Mouse (Mus musculus) embryo, embryonic 10.5 days (tissue): ENCODE measurements around the gene H2al1a.
"Not testable (repeated sequence)": the region's sequence is repeated elsewhere in the genome, so short reads cannot be mapped to it uniquely, and the experiment has no call there.

Experiments used
- DNase-seq: peaks from one replicate; pipeline ENCODE4 v3.0.0-alpha.2; 2015; ENCODE audit warnings: low spot score

The H2al1a gene

GRCm38 (mm10) chrX:11298957-11299356 lies at the start of gene H2al1a:
Gene H2al1a, plus strand, starts transcription at chrX:11299257.
- DNase-seq = not testable (repeated sequence)

- DNase-seq = peak; percentile 18
These were observed 48.9 kb upstream of the H2al1a start for GRCm38 (mm10) chrX:11250155-11250554.

GRCm38 (mm10) chrX:11254062-11254461 lies 45.0 kb upstream of the H2al1a start:
- DNase-seq = no peak

- DNase-seq = peak; percentile 43
These were observed 44.4 kb upstream of the H2al1a start for GRCm38 (mm10) chrX:11254521-11255207.

GRCm38 (mm10) chrX:11255564-11256360 lies 43.3 kb upstream of the H2al1a start:
- DNase-seq = peak; percentile 36

GRCm38 (mm10) chrX:11264918-11265317 lies 34.1 kb upstream of the H2al1a start:
- DNase-seq = no peak

GRCm38 (mm10) chrX:11267791-11268190 lies 31.3 kb upstream of the H2al1a start:
- DNase-seq = no peak

GRCm38 (mm10) chrX:11269074-11269473 lies 30.0 kb upstream of the H2al1a start:
- DNase-seq = no peak

- no peak for DNase-seq
These were observed 25.9 kb upstream of the H2al1a start for GRCm38 (mm10) chrX:11273190-11273589.

- DNase-seq = no peak
These were observed 22.0 kb upstream of the H2al1a start for GRCm38 (mm10) chrX:11277083-11277482.

GRCm38 (mm10) chrX:11280741-11281140 lies 18.3 kb upstream of the H2al1a start:
- DNase-seq = no peak

GRCm38 (mm10) chrX:11288306-11288882 lies 10.7 kb upstream of the H2al1a start:
- DNase-seq = no peak

GRCm38 (mm10) chrX:11289244-11289643 lies 9.8 kb upstream of the H2al1a start:
- no peak for DNase-seq

GRCm38 (mm10) chrX:11302132-11302531 lies 3.1 kb downstream of the H2al1a start, which contains the start of gene H2al1b:
Gene H2al1b, plus strand, starts transcription at chrX:11302432.
- not testable (repeated sequence) for DNase-seq

GRCm38 (mm10) chrX:11305355-11305754 lies 6.3 kb downstream of the H2al1a start, which contains the start of gene H2al1c:
Gene H2al1c, plus strand, starts transcription at chrX:11305655.
- not testable (repeated sequence) for DNase-seq

GRCm38 (mm10) chrX:11308524-11308923 lies 9.5 kb downstream of the H2al1a start, which contains the start of gene H2al1d:
Gene H2al1d, plus strand, starts transcription at chrX:11308824.
- not testable (repeated sequence) for DNase-seq

- not testable (repeated sequence) for DNase-seq
These were observed 12.6 kb downstream of the H2al1a start, which contains the start of gene H2al1e for GRCm38 (mm10) chrX:11311634-11312033. Gene H2al1e, plus strand, starts transcription at chrX:11311934.

GRCm38 (mm10) chrX:11314858-11315257 lies 15.8 kb downstream of the H2al1a start, which contains the start of gene H2al1f:
Gene H2al1f, plus strand, starts transcription at chrX:11315158.
- not testable (repeated sequence) for DNase-seq

GRCm38 (mm10) chrX:11317956-11318355 lies 18.9 kb downstream of the H2al1a start, which contains the start of gene H2al1g:
Gene H2al1g, plus strand, starts transcription at chrX:11318256.
- DNase-seq = not testable (repeated sequence)

- DNase-seq = not testable (repeated sequence)
These were observed 22.1 kb downstream of the H2al1a start, which contains the start of gene H2al1h for GRCm38 (mm10) chrX:11321192-11321591. Gene H2al1h, plus strand, starts transcription at chrX:11321492.

GRCm38 (mm10) chrX:11324359-11324758 lies 25.3 kb downstream of the H2al1a start, which contains the start of gene H2al1i:
Gene H2al1i, plus strand, starts transcription at chrX:11324659.
- not testable (repeated sequence) for DNase-seq

- DNase-seq = not testable (repeated sequence)
These were observed 28.5 kb downstream of the H2al1a start, which contains the start of gene H2al1j for GRCm38 (mm10) chrX:11327522-11327921. Gene H2al1j, plus strand, starts transcription at chrX:11327822.
